Mouse (Mus musculus) midbrain, embryonic 15.5 days (tissue): Measurements from ENCODE around the gene Zfp346. TPM values are rescaled to one million over a fixed set of nuclear protein-coding genes. Genes with fewer than 3 reads are reported as not detected.

ENCODE experiments used
- ATAC-seq: fragments of 200-750 bp; cut with Nextera tagmentation; replicated peaks from 2 replicates; pipeline ENCODE4 v1.8.0; 2017; ENCODE audit warnings: moderate TSS enrichment
- H3K27ac ChIP-seq: fragments of 300-500 bp; sonication (generic); 2 replicates; pipeline ENCODE4 v1.5.1; 2015; ENCODE audit warnings: mild to moderate bottlenecking, inconsistent platforms
- H3K27me3 ChIP-seq: fragments of 300-500 bp; sonication (generic); replicated peaks from 2 replicates; pipeline ENCODE4 v1.6.1; 2015; ENCODE audit warnings: inconsistent platforms
- H3K36me3 ChIP-seq: fragments of 300-500 bp; sonication (generic); replicated peaks from 2 replicates; pipeline ENCODE4 v1.6.1; 2015; ENCODE audit warnings: inconsistent platforms
- H3K4me1 ChIP-seq: fragments of 300-500 bp; sonication (generic); 2 replicates; pipeline ENCODE4 v1.6.1; 2015; ENCODE audit warnings: inconsistent platforms
- H3K4me2 ChIP-seq: fragments of 300-500 bp; sonication (generic); 2 replicates; pipeline ENCODE4 v1.6.1; 2015; ENCODE audit warnings: inconsistent platforms, mild to moderate bottlenecking, moderate library complexity
- H3K4me3 ChIP-seq: fragments of 300-500 bp; sonication (generic); 2 replicates; pipeline ENCODE4 v1.5.1; 2015; ENCODE audit warnings: mild to moderate bottlenecking, inconsistent platforms
- H3K9ac ChIP-seq: fragments of 300-500 bp; sonication (generic); 2 replicates; pipeline ENCODE4 v1.6.1; 2015; ENCODE audit warnings: mild to moderate bottlenecking, inconsistent platforms
- H3K9me3 ChIP-seq: fragments of 300-500 bp; sonication (generic); 2 replicates; pipeline ENCODE4 v1.6.1; 2016; ENCODE audit warnings: inconsistent platforms
- WGBS: fragments of 180-500 bp; shearing (Covaris S2); methylation state at CpG from one replicate; pipeline ENCODE4 v1.1.7; 2015; ENCODE audit warnings: mixed read lengths; 5-methylcytosine and 5-hydroxymethylcytosine counted together
- polyA plus RNA-seq: library from polyadenylated mRNA; unstranded; fragments of >200 nt; fragmentation: Nextera tagmentation; extraction: Ambion mirVana; gene quantifications from 2 replicates; pipeline ENCODE4 v1.2.1, GENCODE M21; 2015

The Zfp346 gene
- polyA plus RNA-seq, 1 experiment from 2014 or later, result 32.6 TPM

- Histone ChIP-seq H3K9me3 (no peaks in the 10 kb centered on the region), H3K4me1 (peaks cover 10% of the 10 kb centered on the region), H3K9ac (no peak overlapping the region), H3K27me3 (no peaks in the 10 kb centered on the region), H3K4me3 (no peak overlapping the region), H3K27ac (no peak overlapping the region), H3K4me2 (no peak overlapping the region), H3K36me3 (no peaks in the 10 kb centered on the region)
- 0 out of 2 replicates have a peak, but pooled peaks have one; percentile 32 for ATAC-seq
- 33% methylated on average over 2 of the region's 2 CpGs for WGBS
Observed at GRCm38 (mm10) chr13:55178556-55178955, 73.4 kb downstream of the Zfp346 start.

DNA sequence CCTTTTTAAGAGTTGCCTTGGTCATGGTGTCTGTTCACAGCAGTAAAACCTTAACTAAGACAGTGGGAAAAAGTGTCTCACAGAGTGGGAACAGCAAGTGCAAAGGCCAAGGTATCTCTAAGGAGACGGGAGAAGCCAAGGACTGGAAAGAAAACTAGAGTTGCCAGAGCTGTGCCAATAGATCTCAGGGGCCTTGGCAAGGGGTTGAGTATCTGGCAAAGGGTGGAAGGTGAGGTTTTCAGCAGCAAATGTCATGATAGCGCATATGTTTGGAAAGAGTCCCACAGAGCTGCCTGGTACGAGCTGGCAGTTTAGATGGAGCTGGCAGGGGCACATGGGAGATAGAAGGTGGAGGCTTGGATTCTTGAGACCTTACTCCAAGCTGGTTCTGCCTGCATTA is 74.5 kb downstream of the Zfp346 start:
- 91% methylated on average over 3 of the region's 3 CpGs for WGBS
- no peak for ATAC-seq
- peaks cover 10% of the 10 kb centered on the region for H3K4me1 ChIP-seq
- no peak overlapping the region for H3K4me2 ChIP-seq
- no peak overlapping the region for H3K27ac ChIP-seq
- no peak overlapping the region for H3K9ac ChIP-seq
- no peaks in the 10 kb centered on the region for H3K9me3 ChIP-seq
- H3K27me3 ChIP-seq, result no peaks in the 10 kb centered on the region
- no peak overlapping the region for H3K4me3 ChIP-seq
- H3K36me3 ChIP-seq, result no peaks in the 10 kb centered on the region

GRCm38 (mm10) chr13:55181786-55182172 is 76.7 kb downstream of the Zfp346 start:
- Histone ChIP-seq H3K27ac (no peak overlapping the region; the same call in 1 of the 2 replicates), H3K9ac (no peak overlapping the region), H3K36me3 (no peaks in the 10 kb centered on the region), H3K27me3 (no peaks in the 10 kb centered on the region), H3K4me3 (no peak overlapping the region), H3K4me1 (peaks cover 10% of the 10 kb centered on the region), H3K9me3 (no peaks in the 10 kb centered on the region), H3K4me2 (peak overlapping the region; percentile 46)
- WGBS, result 77% methylated on average over 2 of the region's 2 CpGs
- ATAC-seq, result no peak

GRCm38 (mm10) chr13:55182173-55182894 is 77.2 kb downstream of the Zfp346 start:
- Histone ChIP-seq H3K4me1 (peaks cover 10% of the 10 kb centered on the region), H3K4me3 (peak overlapping the region; percentile 24)
- ATAC-seq, result peak; percentile 83

GRCm38 (mm10) chr13:55183382-55183781 is 78.3 kb downstream of the Zfp346 start:
- peaks cover 10% of the 10 kb centered on the region for H3K4me1 ChIP-seq
- no peaks in the 10 kb centered on the region for H3K36me3 ChIP-seq
- no peaks in the 10 kb centered on the region for H3K9me3 ChIP-seq
- no peaks in the 10 kb centered on the region for H3K27me3 ChIP-seq
- WGBS, result 82% methylated on average over 6 of the region's 6 CpGs
- ATAC-seq, result no peak
- no peak overlapping the region for H3K9ac ChIP-seq
- H3K27ac ChIP-seq, result no peak overlapping the region
- no peak overlapping the region for H3K4me2 ChIP-seq
- H3K4me3 ChIP-seq, result no peak overlapping the region

More at GRCm38 (mm10) chr13:55182173-55182894, 77.2 kb downstream of the Zfp346 start:
- Histone ChIP-seq H3K4me2 (peak overlapping the region; percentile 46), H3K9ac (no peak overlapping the region), H3K27me3 (no peaks in the 10 kb centered on the region), H3K9me3 (no peaks in the 10 kb centered on the region), H3K27ac (peak overlapping the region; percentile 78), H3K36me3 (no peaks in the 10 kb centered on the region)
- WGBS, result 4% methylated on average over 23 of the region's 23 CpGs

Other genes starting within 250 kb of the Zfp346 start
- gene Unc5a, start 155.9 kb upstream of the Zfp346 start, polyA plus RNA-seq, result 15.7 and 16.1 TPM in 2 replicates
- gene Hk3, start 83.9 kb upstream of the Zfp346 start, polyA plus RNA-seq, result 1.3 and 1.4 TPM in 2 replicates
- gene Uimc1, start 5.0 kb upstream of the Zfp346 start, polyA plus RNA-seq, result 17.7 and 21.5 TPM in 2 replicates
- gene Gm17617, start 28.2 kb downstream of the Zfp346 start, polyA plus RNA-seq, result not detected in 2 replicates
- 0.37 and 0.50 TPM in 2 replicates for gene Fgfr4, start 47.3 kb downstream of the Zfp346 start, polyA plus RNA-seq
- 59.1 and 64.3 TPM in 2 replicates for gene Nsd1, start 104.5 kb downstream of the Zfp346 start, polyA plus RNA-seq
- gene Prelid1, start 215.2 kb downstream of the Zfp346 start, polyA plus RNA-seq, result 331 and 355 TPM in 2 replicates
- gene Rab24, start 216.6 kb downstream of the Zfp346 start, polyA plus RNA-seq, result 104 and 105 TPM in 2 replicates
- 7.6 and 11.8 TPM in 2 replicates for gene Mxd3, start 224.5 kb downstream of the Zfp346 start, polyA plus RNA-seq